Mouse (Mus musculus) CD4-positive, CD25-positive, alpha-beta regulatory T cell, adult 2 months (primary cell): ENCODE data around the gene Scn11a.
A peak's percentile ranks its signal among the peaks of the same experiment; 100 is the strongest.

Experiments
- DNase-seq: peaks from one replicate; pipeline ENCODE4 v3.0.0-alpha.2; 2012; ENCODE audit warnings: low read depth, low spot score

Gene Scn11a

DNA sequence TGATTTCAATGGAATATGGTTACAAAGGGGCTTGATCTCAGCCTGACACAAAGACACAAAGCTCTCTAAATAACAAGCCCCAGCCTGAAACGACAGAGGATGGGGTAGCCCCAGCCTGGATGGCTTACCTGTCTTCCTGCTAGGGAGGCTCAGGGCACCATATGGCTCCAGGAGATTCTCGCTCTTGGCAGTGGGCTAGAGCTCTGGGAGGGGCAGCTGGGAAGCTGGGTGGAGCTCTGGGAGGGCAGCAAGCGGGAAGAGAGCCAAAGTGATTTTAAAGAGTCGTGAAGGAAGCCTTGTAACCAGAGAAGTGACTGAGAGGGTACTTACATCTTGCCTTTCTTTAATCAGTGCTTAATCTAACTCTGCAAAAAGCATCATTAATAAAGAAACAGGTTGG, at the start of gene Scn11a:
TSS of gene Scn11a (minus strand) at position 160 of the 400 bp plus-strand sequence.
- DNase-seq = no peak

DNA sequence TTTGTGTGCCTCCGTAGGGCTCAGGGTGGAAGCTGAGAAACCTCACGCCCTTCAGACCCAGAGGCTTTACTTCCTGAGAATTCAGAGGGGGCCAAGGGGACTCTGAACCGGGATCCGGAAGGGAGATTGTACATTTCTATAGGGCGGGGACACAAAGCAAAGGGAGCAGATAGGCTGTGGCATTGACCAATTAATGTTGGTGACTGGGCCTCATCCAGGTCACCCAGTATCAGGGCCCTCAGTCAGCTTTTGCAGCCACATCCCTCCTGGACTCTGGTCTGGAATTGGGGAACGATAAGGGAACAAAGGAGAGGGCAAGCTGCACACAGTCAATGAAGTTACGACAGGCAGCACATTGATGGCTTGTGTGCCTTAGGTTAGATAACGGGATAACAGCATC, 28.9 kb upstream of the Scn11a start:
- no peak for DNase-seq

DNA sequence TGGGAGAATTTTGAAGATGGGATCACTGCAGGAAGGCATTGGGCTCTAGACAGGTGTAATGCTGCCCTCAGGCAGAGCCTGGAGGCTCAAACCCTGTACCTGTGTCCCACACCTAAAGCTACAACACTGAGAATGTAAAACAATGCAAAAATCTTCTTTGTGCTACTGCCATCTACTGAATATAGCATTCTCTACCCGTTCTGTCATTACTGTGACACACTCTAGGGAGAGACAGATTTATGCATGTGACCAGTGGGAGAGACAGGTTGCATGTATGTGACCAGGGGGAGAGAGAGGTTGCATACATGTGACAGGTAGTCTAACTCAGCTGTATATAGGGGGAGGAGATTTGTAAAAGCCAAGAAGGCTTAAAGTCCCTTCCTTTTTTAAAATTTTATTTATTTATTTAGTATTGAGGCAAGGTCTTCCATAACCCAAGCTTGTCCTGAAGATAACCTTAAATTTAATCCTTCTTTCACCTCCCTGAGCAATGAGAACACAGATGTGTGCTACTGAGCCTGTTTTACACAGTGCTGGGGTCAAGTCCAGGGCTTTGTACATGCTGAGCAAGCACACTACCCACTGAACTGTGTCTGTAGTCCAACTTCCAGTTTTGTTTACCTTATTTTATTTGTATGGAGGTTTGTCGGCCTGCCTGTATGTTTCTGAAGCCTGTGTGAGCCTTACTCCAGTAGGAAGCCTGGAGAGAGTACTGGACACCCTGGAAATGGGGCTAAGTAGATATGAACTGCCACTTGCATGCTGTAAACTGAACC, 28.0 kb upstream of the Scn11a start:
- no peak for DNase-seq

DNA sequence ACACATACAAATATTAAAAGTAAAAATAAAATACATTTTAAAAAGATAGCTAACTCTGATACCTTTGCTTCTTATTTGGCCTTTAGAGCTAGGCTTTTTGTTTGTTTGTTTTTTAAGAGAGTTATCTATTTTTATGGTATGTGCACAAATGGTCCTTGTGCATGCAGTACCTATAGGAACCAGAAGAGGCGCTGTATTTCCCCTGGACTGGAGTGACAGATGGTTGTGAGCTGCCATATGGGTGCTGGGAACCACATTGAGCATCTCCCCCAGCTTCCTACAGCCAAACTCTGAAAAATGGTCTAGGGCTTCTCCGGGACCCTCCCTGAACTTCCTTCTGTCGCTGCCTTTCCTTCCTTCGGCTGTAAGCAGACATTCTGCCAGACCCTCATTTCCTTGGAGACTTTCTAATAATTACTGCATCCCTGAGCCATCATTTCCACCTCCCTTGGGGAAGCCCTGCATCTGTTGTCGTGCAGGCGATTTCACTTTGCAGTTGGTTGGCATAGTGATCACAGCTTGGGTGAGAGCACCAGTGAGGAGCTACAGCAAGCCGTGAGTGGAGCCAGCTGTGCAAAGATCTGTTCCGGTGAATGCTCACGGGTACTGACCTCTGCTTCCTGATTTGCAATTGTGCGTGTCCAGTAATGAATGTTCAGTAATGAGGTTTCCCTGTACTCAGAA, 27.2 kb upstream of the Scn11a start:
- peak; percentile 2 for DNase-seq

DNA sequence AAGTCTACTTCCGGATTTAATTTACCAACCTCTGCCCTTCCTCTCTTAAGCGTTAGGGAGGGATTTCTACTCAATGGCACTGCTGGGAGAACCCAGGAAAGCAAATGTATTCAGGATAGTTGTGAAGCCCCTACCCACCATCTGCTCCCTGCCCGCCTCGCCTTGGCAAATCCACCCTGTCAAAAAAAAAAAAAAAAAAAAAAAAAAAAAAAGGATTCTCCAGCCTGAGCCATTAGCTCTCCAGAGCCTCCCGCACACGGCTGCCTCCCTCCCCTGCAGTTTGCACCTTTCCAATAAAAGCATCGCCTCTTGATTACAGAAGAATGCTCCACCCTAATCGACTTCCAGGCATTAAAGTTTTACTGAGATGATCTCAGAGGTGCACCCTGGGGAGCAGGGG, 24.0 kb upstream of the Scn11a start:
- DNase-seq = no peak

DNA sequence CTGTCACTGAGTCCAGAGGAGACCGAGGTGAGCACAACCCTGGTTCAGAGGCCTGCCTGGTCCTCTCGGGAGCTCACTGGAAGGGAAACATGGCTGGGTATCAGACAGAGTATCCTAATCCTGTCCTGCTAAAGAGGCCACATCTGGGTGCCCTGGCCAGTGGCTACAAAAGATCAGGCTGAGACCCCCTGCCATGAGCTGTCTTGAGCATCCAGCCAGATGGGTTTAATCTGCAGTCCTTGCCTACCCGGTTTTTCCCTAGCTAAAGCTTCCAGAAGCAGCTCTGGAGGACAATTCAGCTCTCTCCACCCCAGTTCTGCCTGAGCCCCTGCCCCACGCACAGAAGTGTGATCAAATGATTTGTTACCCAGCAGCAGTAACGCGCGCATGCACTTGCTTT, 23.4 kb upstream of the Scn11a start:
- DNase-seq = no peak

DNA sequence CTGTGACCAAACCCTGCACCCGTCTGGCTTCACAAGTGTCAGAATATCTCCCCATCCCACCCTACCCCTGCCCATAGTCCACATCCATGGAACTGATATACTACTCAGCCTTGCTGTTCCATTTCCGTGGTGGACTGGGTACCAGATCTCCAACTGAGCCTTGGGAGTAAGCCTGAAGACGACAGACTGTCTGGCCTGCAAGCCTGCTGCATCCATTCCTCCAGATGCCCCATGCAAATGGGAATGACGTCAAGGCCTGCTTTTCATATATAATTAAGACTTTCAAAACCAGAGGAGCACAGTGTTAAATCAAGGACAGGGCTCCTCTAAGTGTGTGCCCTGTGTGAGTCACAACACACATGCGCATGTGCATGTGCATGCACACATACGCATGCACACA, 21.9 kb upstream of the Scn11a start:
- DNase-seq = no peak

DNA sequence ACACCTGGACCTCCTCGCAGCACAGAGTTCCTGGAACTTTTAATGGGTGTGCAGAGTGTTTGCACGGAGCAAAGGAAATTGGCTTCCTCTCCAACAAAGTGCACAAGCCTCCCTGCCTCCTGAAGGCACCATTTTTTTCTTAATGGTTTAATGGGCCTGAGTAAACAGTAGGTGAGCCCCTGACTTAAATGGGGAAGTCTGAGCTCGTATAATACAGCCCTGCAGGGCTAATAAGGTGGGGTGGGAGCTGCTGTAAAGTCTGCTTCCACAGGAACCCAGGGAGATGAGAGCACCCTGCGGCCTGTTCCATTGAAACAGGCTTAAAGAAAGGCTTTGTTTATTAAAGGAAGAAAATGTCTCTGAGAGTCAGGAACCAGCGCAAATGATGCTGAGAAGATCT, 19.5 kb upstream of the Scn11a start:
- no peak for DNase-seq

DNA sequence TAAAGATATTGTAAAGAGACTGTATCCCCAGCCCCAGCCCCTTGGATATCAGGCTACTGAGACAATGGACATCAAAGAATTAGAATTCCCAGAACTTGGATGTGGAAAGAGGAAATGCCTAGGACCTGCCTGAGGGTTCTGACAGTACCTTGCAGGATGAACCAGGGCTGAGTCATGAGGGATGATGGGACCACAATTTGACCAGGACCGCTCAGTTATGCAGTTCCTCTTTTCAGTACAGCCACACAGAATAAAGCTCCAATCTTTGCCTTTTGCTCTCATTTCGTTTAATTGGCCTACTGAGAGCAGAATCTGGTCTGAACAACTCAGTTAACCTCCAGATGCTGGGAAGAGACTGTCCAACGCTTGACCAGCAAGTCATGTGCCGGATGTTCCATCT, 18.3 kb upstream of the Scn11a start:
- DNase-seq = no peak

DNA sequence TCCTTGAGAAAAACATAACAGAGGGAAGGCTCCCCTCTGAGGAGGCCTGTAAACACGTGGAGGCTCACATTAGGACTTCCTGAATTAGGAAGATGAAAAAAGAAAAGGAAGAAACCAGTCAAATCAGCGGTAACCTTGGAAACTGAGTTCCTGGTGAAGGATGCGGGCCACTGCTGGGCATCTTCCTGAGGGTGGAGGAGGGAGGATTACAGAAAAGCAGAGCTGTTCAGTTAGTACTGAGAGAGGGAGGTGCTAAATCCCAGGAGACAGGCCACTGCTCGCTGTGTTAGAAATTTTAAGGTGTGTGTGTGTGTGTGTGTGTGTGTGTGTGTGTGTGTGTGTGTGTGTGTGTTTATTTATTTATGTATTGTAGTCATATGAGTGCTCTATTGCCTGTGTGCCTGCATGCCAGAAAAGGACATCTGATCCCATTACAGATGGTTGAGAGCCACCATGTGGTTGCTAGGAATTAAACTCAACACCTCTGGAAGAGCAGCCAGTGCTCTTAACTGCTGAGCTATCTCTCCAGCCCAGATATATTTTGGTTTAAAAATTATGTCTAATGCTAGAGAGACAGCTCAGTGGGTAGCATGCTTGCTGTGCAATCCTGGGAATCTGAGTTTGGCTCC, 17.4 kb upstream of the Scn11a start:
- DNase-seq = no peak

DNA sequence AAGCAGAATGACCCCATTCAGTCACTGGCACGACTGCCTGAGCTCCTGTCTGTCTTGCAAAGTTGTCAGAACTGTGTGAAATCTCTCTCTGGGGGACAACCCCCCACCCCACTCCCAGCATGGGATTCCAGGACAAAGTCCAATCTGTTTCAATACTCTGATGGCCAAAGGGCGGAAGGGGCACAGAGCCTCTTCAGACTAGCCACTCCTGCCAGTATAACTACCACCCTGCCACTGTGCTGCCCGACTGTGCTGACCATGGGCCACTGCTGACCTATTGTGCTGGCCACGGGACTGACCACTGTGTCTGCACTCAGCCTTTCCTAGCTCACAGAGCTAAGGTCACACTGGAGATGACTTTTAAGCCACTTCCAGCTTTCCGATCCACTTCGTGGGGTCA, 16.8 kb upstream of the Scn11a start:
- DNase-seq = no peak

DNA sequence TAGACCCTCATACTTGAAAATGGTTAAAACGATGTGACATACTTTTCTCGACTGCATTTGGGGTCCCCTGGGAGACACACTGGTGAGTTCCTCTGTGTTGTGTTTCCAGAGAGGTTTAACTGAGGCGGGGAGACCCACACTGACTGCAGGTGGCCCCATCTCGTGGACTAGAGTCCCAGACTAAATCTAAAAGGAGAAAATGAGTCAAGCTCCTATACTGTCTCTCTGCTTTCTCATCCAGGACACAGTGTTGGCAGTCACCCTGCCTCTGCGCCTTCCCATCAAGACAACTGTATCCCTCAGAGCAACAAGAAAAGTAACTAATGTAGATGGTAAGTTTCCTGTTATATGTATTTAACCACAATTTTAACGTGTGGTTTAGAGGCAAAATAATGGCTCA, 15.9 kb upstream of the Scn11a start:
- no peak for DNase-seq

DNA sequence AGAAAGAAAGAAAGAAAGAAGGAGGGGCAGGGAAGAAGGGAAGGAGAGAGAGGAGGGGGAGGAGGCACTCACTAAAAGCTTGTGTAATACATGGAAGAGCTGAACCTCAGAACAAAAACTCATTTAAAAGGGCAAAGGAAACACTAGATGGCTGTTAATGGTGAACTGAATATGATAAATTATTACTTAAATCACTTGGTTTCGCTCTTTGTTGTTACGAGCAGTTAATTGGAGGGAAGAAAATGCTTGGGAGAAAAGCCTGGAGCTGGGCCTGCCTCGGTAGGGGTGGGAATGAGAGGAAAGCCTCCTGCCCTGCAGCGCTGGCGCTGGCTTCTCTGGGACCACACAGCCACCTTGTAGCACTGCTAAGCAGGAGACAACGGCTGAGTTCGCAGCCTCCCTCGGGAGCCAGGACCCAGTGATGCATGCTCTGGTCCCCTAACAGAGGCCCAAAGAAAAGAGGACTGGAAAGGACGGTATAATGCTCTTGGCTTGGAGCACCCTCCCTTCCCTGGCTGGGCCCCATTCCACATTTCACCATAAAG, 10.4 kb upstream of the Scn11a start:
- DNase-seq = no peak

DNA sequence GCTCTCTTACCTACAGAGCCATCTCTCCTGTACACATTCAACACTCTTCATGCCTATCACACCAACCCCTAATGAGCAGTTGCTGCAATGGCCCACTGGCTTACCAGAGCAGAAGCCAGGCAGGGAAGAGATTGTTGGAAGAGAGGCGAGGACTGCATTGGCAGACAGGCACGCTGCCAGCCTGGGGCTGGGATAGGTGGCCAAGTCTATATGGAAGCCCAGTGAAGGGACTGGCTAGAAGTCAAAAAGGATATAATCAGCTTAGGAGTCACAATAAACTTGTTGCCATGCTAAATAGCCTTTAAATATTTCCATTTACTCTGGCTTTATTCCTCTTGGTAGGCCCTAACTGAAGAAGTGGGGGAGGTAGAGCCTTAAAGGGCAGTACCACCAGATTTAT, 5.7 kb upstream of the Scn11a start:
- no peak for DNase-seq

DNA sequence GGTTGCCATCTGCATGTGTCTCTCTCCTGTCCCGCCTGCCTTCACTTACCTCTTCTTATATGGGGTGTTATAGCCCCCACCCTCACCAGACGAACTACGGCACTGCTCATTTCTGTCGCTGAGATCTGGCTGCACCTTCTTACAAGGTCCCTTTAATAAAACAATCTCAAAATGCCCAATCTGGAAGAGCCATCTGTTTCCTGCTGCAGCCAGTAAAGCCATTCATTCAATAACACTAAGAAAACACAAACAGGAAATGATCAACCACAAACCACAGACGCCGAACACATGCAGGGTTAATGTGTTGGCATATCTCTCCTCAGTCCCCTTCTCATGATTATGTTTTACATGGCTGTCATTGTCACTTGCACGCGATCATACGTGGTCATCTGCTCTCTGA, 1.5 kb downstream of the Scn11a start:
- peak; percentile 38 for DNase-seq

DNA sequence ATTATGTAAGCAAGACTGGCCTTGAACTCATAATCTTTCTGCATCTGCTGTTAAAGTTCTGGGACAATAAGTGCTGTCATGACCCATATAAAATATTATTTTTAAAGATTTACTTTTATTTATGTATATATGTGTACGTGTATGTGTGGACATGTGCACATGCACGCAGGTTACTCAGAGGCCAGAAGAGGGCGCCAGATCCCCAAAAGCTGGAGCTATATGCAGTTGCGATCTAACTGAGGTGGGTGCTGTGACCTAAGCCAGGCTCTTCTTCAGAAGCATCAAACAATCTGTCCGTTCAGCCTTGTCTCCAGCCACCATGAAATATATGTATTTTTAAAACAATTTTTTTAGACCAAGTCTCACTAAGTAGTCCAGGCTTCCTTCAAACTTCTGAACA, 11.6 kb downstream of the Scn11a start:
- DNase-seq = peak; percentile 13

DNA sequence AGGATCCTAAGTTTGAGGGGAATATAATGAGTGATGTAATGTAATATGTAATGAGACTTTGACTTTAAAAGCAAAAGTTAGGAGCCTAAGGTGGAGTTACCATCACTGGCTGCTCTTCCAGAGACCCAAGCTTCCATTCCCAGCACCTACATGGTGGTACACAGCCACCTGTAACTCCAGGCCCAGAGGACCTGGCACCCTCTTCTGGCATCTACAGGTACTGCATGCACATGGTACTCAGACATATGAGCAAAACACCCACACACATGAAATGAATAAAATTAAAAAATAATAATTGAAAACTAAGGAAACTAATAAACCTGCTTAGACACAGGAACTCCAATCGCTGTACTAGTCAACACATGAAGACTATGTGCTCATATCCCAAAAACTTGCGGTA, 18.8 kb downstream of the Scn11a start:
- peak; percentile 51 for DNase-seq

DNA sequence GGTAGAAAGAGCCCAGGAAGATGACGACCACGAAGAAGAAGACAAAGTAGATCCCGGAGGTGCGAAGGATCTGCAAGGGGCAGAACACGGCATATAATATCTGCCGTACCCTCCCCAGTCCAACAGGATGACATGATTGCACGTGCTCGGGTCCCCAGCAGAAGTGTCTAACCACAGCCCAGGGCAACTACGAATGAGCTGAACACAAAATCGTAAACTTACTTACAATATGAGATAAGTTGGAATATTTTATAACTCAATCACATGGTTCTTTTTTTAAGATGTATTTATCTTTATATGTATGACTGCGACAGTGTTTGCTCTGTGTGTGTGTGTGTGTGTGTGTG, 20.8 kb downstream of the Scn11a start:
- DNase-seq = peak; percentile 49

DNA sequence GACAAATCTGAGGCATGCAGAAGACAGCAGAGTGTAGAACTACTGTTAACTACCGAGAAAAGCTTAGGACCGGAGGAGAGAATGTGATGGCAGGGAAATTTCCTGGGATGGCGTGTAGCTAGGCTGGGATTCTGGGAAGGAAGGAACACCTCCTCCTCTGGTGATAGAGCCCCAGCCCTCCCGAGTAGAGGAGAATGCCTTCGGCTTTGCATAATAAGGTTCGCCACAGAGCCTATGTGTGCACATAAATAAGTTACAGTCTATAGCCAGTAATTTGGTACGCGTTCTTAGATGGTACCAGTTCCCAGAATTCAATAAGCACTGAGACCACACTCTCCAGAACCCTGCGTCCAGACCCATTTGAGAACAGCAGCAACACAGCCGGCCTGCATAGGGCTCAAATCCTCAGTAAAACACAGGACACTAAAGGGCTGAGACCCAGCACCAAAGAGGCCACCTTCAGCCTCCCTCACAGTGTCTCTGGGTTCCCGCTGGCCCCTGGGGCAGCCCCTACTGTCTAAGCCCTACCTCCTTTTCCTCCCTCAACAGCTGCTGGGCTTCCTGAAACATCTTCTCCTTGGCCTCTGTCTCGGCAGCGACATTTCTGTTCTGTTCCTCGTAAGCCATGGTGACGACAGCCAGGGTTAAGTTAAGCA, 21.3 kb downstream of the Scn11a start:
- peak; percentile 47 for DNase-seq

DNA sequence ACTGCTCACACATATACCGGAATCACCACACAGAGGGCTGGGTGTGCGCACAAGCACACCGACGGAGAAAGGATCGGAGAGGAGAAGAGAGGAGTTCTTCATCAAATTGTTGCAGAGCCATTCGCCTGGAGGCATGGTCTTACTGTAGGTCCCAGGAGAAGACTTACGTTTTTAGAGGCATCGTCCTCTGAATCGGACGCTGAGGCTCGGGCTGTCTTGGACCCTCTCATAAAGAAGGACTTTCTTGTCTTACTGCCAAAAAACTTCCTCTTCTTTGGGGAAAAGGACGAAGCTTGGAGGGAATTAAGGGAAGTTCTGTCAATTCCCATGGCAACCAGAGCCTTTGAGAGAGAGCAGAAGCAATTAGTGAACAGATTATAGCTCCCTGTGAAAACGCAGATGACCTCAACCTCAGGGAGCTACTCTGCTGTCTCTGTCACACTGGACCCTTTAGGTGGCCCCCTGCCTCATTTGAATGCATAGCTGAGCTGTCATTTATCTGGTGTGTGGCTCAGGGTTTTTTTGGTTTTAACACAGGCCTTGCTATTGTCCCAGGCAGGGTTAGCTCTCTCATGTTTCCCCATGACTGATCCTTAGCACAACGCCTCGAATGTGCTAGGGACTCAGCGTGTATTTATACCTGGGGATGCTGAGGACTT, 22.0 kb downstream of the Scn11a start:
- no peak for DNase-seq

DNA sequence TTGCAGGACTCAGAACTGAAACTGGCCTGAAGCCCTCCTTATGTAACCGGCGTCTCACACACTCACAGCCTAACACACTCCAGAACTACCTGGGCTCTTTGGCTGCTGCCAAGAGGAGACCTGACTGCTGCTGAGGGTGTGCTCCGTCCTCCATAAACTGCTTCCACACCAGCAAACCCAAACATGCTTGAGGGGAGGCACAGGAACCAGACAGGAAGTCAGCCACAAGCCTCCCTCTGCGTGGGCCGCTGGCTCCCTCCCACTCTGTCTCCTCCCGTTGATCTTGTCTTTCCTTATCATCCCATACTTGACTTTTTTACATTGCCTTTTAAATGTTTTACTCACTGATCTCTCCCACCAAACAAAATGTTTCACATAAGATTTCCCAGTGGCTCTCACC, 23.8 kb downstream of the Scn11a start:
- peak; percentile 46 for DNase-seq

DNA sequence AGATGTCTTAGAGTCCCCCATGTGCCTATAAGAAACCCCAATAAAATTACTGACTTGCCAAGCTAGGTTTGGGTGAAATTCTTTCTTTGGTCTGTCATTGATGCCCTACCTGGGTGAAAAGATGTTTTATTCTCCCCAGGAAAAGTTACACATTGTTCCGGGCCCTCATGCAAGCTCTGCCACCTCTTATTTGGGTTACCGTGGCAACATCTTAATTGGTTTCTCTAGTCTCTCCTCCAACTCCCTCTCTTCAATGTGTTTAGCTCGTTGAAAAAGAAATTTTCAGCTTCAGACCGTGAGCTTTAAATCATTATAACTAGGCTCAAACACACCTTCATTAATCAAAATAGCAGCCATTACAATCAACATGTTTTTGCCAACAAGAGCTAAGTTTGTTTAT, 28.5 kb downstream of the Scn11a start:
- DNase-seq = no peak
